Comparison of ENCODE assay signal across 27 mouse cellular contexts in the genomic region with DNA sequence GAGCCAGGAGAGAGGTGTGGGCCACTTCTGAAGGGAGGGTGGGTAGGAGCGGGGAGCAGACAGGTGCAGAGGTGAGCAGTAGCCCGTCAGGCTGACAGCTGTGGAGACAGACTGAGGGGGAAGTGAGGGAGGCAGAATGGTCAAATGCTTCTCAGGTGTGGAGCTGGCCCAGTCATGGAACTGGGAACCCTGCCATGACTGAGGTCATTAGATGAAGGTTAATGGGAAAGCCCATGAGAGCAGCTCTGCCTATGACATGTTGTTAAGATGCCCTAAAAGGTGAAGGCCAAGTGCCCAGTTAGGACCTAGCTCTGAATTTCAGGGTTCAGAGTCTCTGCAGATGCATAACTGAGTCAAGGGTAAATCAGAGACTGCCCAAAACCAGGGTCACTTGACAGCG.
DNase-seq lines count a peak whose midpoint lies in the region; ATAC-seq and TF ChIP-seq lines count a peak whose summit lies in the region.
"Had no signal": no experiment of that assay in that cellular context is flagged by ENCODE, and none has a peak within 500 bp of the region (broad histone marks: within the 10 kb centered on the region; RNA-seq: fewer than 3 reads in every experiment).

No protein-coding gene starts in this region.

- no peak overlapping the region for H3K4me3 ChIP-seq in intestine, embryonic 16.5 days (ENCODE audit: low read length)
- H3K4me3 ChIP-seq in intestine, postnatal 0 days (ENCODE audit: low read depth, low read length) = no peak overlapping the region
- H3K4me3 ChIP-seq in midbrain, embryonic 10.5 days = no peak overlapping the region
- H3K4me3 ChIP-seq in midbrain, embryonic 16.5 days (ENCODE audit: low read depth, low read length) = no peak overlapping the region
- H3K4me3 ChIP-seq: heart, embryonic 13.5 days; hindbrain, embryonic 10.5 days; intestine, embryonic 15.5 days; layer of hippocampus, adult 2 months; left cerebral cortex, adult 2 months; limb, embryonic 12.5 days; liver, embryonic 15.5 days; midbrain, embryonic 15.5 days; stomach, embryonic 15.5 days had no signal

- DNase-seq in cerebellum, adult 9-11 months = peak; percentile 60
- DNase-seq in cerebellum, adult 11 months = no peak
- no peak for DNase-seq in midbrain, embryonic 10.5 days (ENCODE audit: low spot score)
- DNase-seq in kidney, postnatal 25 days = peak; percentile 59 to 68
- no peak for DNase-seq in urinary bladder, adult 2 months (ENCODE audit: low spot score)
- DNase-seq: adrenal gland, postnatal 25 days; cerebellum, postnatal 36 days; lung, embryonic 14.5 days; lung, postnatal 14 days; right cerebral cortex, postnatal 25 days; thymus, adult 18-20 months; thymus, postnatal 25 days had no signal

- no peaks in the 10 kb centered on the region for H3K27me3 ChIP-seq in intestine, embryonic 16.5 days (replicated peaks; ENCODE audit: control insufficient read depth, insufficient read depth, low read length)
- H3K27me3 ChIP-seq in intestine, postnatal 0 days (replicated peaks; ENCODE audit: control insufficient read depth, insufficient read depth, low read length) = no peaks in the 10 kb centered on the region
- 0 out of 2 replicates have a peak, but pooled peaks cover 3% of the 10 kb centered on the region for H3K27me3 ChIP-seq in midbrain, embryonic 10.5 days (ENCODE audit: low read depth, poor library complexity, severe bottlenecking)
- H3K27me3 ChIP-seq in midbrain, embryonic 16.5 days (ENCODE audit: control insufficient read depth, insufficient read depth, low read depth, low read length) = no peaks in the 10 kb centered on the region
- H3K27me3 ChIP-seq: heart, embryonic 13.5 days; intestine, embryonic 15.5 days; liver, embryonic 15.5 days; midbrain, embryonic 15.5 days; stomach, embryonic 15.5 days had no signal

- no peaks in the 10 kb centered on the region for H3K4me1 ChIP-seq in intestine, embryonic 16.5 days (ENCODE audit: control insufficient read depth, insufficient read depth, low read length)
- H3K4me1 ChIP-seq in intestine, postnatal 0 days (replicated peaks; ENCODE audit: control insufficient read depth, insufficient read depth, low read length) = no peaks in the 10 kb centered on the region
- H3K4me1 ChIP-seq in midbrain, embryonic 10.5 days = peaks cover 20% of the 10 kb centered on the region
- H3K4me1 ChIP-seq in midbrain, embryonic 16.5 days (ENCODE audit: control insufficient read depth, insufficient read depth, low read length) = peaks cover 3% of the 10 kb centered on the region
- H3K4me1 ChIP-seq: intestine, embryonic 15.5 days; limb, embryonic 12.5 days had no signal

- H3K36me3 ChIP-seq in intestine, embryonic 16.5 days (ENCODE audit: control insufficient read depth, insufficient read depth, low read length) = no peaks in the 10 kb centered on the region
- H3K36me3 ChIP-seq in intestine, postnatal 0 days (ENCODE audit: control insufficient read depth, insufficient read depth) = no peaks in the 10 kb centered on the region
- H3K36me3 ChIP-seq in midbrain, embryonic 10.5 days = peaks cover 11% of the 10 kb centered on the region
- no peaks in the 10 kb centered on the region for H3K36me3 ChIP-seq in midbrain, embryonic 16.5 days (ENCODE audit: control insufficient read depth, insufficient read depth, low read length)
- H3K36me3 ChIP-seq: heart, embryonic 13.5 days; hindbrain, embryonic 10.5 days; intestine, embryonic 15.5 days; limb, embryonic 12.5 days; liver, embryonic 15.5 days; midbrain, embryonic 15.5 days; stomach, embryonic 15.5 days had no signal

- H3K9me3 ChIP-seq in intestine, embryonic 16.5 days (ENCODE audit: control insufficient read depth, low read length) = no peaks in the 10 kb centered on the region
- no peaks in the 10 kb centered on the region for H3K9me3 ChIP-seq in intestine, postnatal 0 days (ENCODE audit: control insufficient read depth)
- no peaks in the 10 kb centered on the region for H3K9me3 ChIP-seq in midbrain, embryonic 10.5 days (replicated peaks)
- no peaks in the 10 kb centered on the region for H3K9me3 ChIP-seq in midbrain, embryonic 16.5 days (replicated peaks; ENCODE audit: control insufficient read depth, low read length, poor library complexity, severe bottlenecking)
- H3K9me3 ChIP-seq: heart, embryonic 13.5 days; hindbrain, embryonic 10.5 days; intestine, embryonic 15.5 days; limb, embryonic 12.5 days; liver, embryonic 15.5 days; midbrain, embryonic 15.5 days; stomach, embryonic 15.5 days had no signal

- no peak overlapping the region for H3K4me2 ChIP-seq in intestine, embryonic 16.5 days (ENCODE audit: low read depth, low read length)
- H3K4me2 ChIP-seq in intestine, postnatal 0 days (replicated peaks; ENCODE audit: low read depth) = no peak overlapping the region
- no peak overlapping the region for H3K4me2 ChIP-seq in midbrain, embryonic 16.5 days (ENCODE audit: low read length)
- H3K4me2 ChIP-seq: heart, embryonic 13.5 days; intestine, embryonic 15.5 days; limb, embryonic 12.5 days; liver, embryonic 15.5 days; lung, embryonic 14.5 days; midbrain, embryonic 15.5 days; stomach, embryonic 15.5 days had no signal

- H3K9ac ChIP-seq in intestine, embryonic 16.5 days (ENCODE audit: low read depth, low read length) = no peak overlapping the region
- H3K9ac ChIP-seq in intestine, postnatal 0 days (ENCODE audit: low read depth, low read length) = no peak overlapping the region
- H3K9ac ChIP-seq in midbrain, embryonic 16.5 days (ENCODE audit: low read depth, low read length) = no peak overlapping the region
- H3K9ac ChIP-seq: heart, embryonic 13.5 days; intestine, embryonic 15.5 days; limb, embryonic 12.5 days; liver, embryonic 15.5 days; lung, embryonic 14.5 days; midbrain, embryonic 15.5 days; stomach, embryonic 15.5 days had no signal

- TF ChIP-seq CTCF in intestine, postnatal 0 days (IDR thresholded peaks at IDR 0.05; ENCODE audit: low read depth) = no peak

- H3K27ac ChIP-seq in intestine, embryonic 16.5 days (ENCODE audit: low read length) = no peak overlapping the region
- H3K27ac ChIP-seq in intestine, postnatal 0 days (ENCODE audit: low read depth, low read length) = no peak overlapping the region
- H3K27ac ChIP-seq in midbrain, embryonic 10.5 days (replicated peaks) = 0 out of 2 replicates have a peak overlapping the region, but pooled peaks have one; percentile 52
- no peak overlapping the region for H3K27ac ChIP-seq in midbrain, embryonic 16.5 days (ENCODE audit: low read length)
- H3K27ac ChIP-seq: heart, embryonic 13.5 days; hindbrain, embryonic 10.5 days; intestine, embryonic 15.5 days; layer of hippocampus, adult 2 months; left cerebral cortex, adult 2 months; limb, embryonic 12.5 days; liver, embryonic 15.5 days; midbrain, embryonic 15.5 days; stomach, embryonic 15.5 days had no signal

- 0 out of 2 replicates have a peak, but pooled peaks have one; percentile 9 for ATAC-seq in intestine, embryonic 16.5 days
- ATAC-seq in intestine, postnatal 0 days = no peak
- ATAC-seq in midbrain, embryonic 16.5 days = no peak
- ATAC-seq: CD4-positive, CD25-positive, alpha-beta regulatory T cell, adult 4 months; forebrain, embryonic 16.5 days; hindbrain, embryonic 16.5 days; intestine, embryonic 15.5 days; midbrain, embryonic 15.5 days had no signal

- WGBS in intestine, embryonic 16.5 days = 66% methylated on average over 3 of the region's 3 CpGs
- WGBS in intestine, postnatal 0 days = 84% methylated on average over 3 of the region's 3 CpGs
- 81% methylated on average over 3 of the region's 3 CpGs for WGBS in midbrain, embryonic 10.5 days
- whole genome bisulfite sequencing in midbrain, embryonic 16.5 days = 86% methylated on average over 3 of the region's 3 CpGs

Comparison
In these comparisons a context has a peak if more than half of its experiments do, and no peak if none do; other contexts are left out.
1. DNase-seq: peak in cerebellum, adult 9-11 months (single experiment) and kidney, postnatal 25 days (2 of 2); none in cerebellum, adult 11 months (single experiment), midbrain, embryonic 10.5 days (single experiment) and urinary bladder, adult 2 months (single experiment).